Mouse (Mus musculus): ENCODE results near the gene Itgb1bp1. TPM values are rescaled to one million over a fixed set of nuclear protein-coding genes. Genes with fewer than 3 reads are reported as not detected.

The Itgb1bp1 gene
- 33.4 and 37.7 TPM in 2 replicates for polyA plus RNA-seq (2015; fragmentation: Nextera tagmentation; extraction: Ambion mirVana)

GRCm38 (mm10) chr12:21286243-21286622, at the start of gene Itgb1bp1:
Gene Itgb1bp1, minus strand, starts transcription at chr12:21286284.
- Histone ChIP-seq H3K27me3 (replicated peaks) (no peaks in the 10 kb centered on the region), H3K4me2 (peak within 1 kb of the TSS; percentile 90), H3K4me3 (peak within 1 kb of the TSS; percentile 95), H3K4me1 (peaks cover 28% of the 10 kb centered on the region), H3K27ac (replicated peaks) (peak within 1 kb of the TSS; percentile 88), H3K9ac (peak within 1 kb of the TSS; percentile 98), H3K36me3 (peaks cover 19% of the 10 kb centered on the region), H3K9me3 (no peaks in the 10 kb centered on the region)
- 0% methylated on average over 28 of the region's 28 CpGs for WGBS
- peak; percentile 91; the same call in 1 of the 2 replicates for ATAC-seq (ENCODE audit: extremely low read depth, insufficient number of reproducible peaks, low FRiP score, low TSS enrichment)

- Histone ChIP-seq H3K4me3 (no peak overlapping the region), H3K27me3 (replicated peaks) (no peaks in the 10 kb centered on the region), H3K36me3 (peaks cover 89% of the 10 kb centered on the region), H3K4me1 (0 out of 2 replicates have a peak, but pooled peaks cover 3% of the 10 kb centered on the region), H3K9me3 (no peaks in the 10 kb centered on the region), H3K4me2 (no peak overlapping the region), H3K27ac (replicated peaks) (no peak overlapping the region), H3K9ac (no peak overlapping the region)
- no peak for ATAC-seq (ENCODE audit: extremely low read depth, insufficient number of reproducible peaks, low FRiP score, low TSS enrichment)
- WGBS: 88% methylated on average over 7 of the region's 7 CpGs
Measured at GRCm38 (mm10) chr12:21335869-21336268, 49.8 kb upstream of the Itgb1bp1 start.

GRCm38 (mm10) chr12:21333766-21334165, 47.7 kb upstream of the Itgb1bp1 start:
- no peaks in the 10 kb centered on the region for H3K9me3 ChIP-seq
- H3K4me1 ChIP-seq: peaks cover 16% of the 10 kb centered on the region
- no peak overlapping the region for H3K27ac ChIP-seq (replicated peaks)
- no peak overlapping the region for H3K4me2 ChIP-seq
- 85% methylated on average over 5 of the region's 5 CpGs for WGBS
- no peak overlapping the region for H3K4me3 ChIP-seq
- ATAC-seq (ENCODE audit: extremely low read depth, insufficient number of reproducible peaks, low FRiP score, low TSS enrichment): no peak
- H3K9ac ChIP-seq: no peak overlapping the region
- H3K27me3 ChIP-seq (replicated peaks): no peaks in the 10 kb centered on the region
- peaks cover 87% of the 10 kb centered on the region for H3K36me3 ChIP-seq

DNA sequence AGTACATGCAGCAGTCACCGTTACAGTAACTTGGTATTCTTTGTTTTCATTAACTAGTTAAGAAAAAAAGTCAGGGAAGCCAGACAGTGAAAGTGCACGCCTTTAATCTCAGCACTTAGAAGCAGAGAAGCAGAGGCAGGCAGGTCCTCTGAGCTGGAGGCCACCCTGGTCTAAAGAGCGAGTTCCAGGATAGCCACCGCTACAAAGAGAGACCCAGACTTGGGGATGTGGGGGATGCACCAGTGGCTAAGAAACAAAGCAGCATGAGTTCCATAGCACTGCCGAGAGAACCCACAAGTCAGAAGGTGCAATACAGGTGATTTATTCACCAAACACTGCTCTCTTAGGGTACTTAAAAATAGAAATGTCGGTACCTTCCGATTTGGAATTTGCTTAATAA, 46.9 kb upstream of the Itgb1bp1 start:
- peaks cover 18% of the 10 kb centered on the region for H3K4me1 ChIP-seq
- no peak overlapping the region for H3K4me2 ChIP-seq
- H3K4me3 ChIP-seq: no peak overlapping the region
- no peaks in the 10 kb centered on the region for H3K9me3 ChIP-seq
- no peaks in the 10 kb centered on the region for H3K27me3 ChIP-seq (replicated peaks)
- no peak for ATAC-seq (ENCODE audit: extremely low read depth, insufficient number of reproducible peaks, low FRiP score, low TSS enrichment)
- no peak overlapping the region for H3K9ac ChIP-seq
- peaks cover 89% of the 10 kb centered on the region for H3K36me3 ChIP-seq
- H3K27ac ChIP-seq (replicated peaks): no peak overlapping the region
- WGBS: 85% methylated on average over 7 of the region's 7 CpGs

GRCm38 (mm10) chr12:21331711-21332110, 45.6 kb upstream of the Itgb1bp1 start:
- WGBS: 75% methylated on average over 6 of the region's 6 CpGs
- Histone ChIP-seq H3K27ac (replicated peaks) (no peak overlapping the region), H3K9me3 (no peaks in the 10 kb centered on the region), H3K36me3 (peaks cover 96% of the 10 kb centered on the region), H3K4me2 (no peak overlapping the region), H3K4me3 (no peak overlapping the region), H3K27me3 (replicated peaks) (no peaks in the 10 kb centered on the region), H3K9ac (no peak overlapping the region), H3K4me1 (peaks cover 18% of the 10 kb centered on the region)
- no peak for ATAC-seq (ENCODE audit: extremely low read depth, insufficient number of reproducible peaks, low FRiP score, low TSS enrichment)

- Histone ChIP-seq H3K27me3 (replicated peaks) (no peaks in the 10 kb centered on the region), H3K27ac (replicated peaks) (no peak overlapping the region), H3K9ac (no peak overlapping the region), H3K4me2 (no peak overlapping the region), H3K4me3 (no peak overlapping the region), H3K9me3 (no peaks in the 10 kb centered on the region), H3K4me1 (peaks cover 18% of the 10 kb centered on the region), H3K36me3 (peaks cover 96% of the 10 kb centered on the region)
- WGBS: 76% methylated on average over 10 of the region's 10 CpGs
- no peak for ATAC-seq (ENCODE audit: extremely low read depth, insufficient number of reproducible peaks, low FRiP score, low TSS enrichment)
Measured at GRCm38 (mm10) chr12:21330961-21331576, 45.0 kb upstream of the Itgb1bp1 start.

- ATAC-seq (ENCODE audit: extremely low read depth, insufficient number of reproducible peaks, low FRiP score, low TSS enrichment): no peak
- no peak overlapping the region for H3K4me2 ChIP-seq
- peaks cover 97% of the 10 kb centered on the region for H3K36me3 ChIP-seq
- no peaks in the 10 kb centered on the region for H3K27me3 ChIP-seq (replicated peaks)
- H3K9ac ChIP-seq: 0 out of 2 replicates have a peak overlapping the region, but pooled peaks have one; percentile 26
- peaks cover 18% of the 10 kb centered on the region for H3K4me1 ChIP-seq
- 70% methylated on average over 9 of the region's 9 CpGs for WGBS
- no peak overlapping the region for H3K4me3 ChIP-seq
- H3K9me3 ChIP-seq: no peaks in the 10 kb centered on the region
- H3K27ac ChIP-seq (replicated peaks): 0 out of 2 replicates have a peak overlapping the region, but pooled peaks have one; percentile 34
Measured at GRCm38 (mm10) chr12:21329661-21330400, 43.7 kb upstream of the Itgb1bp1 start.

- Histone ChIP-seq H3K9ac (no peak overlapping the region), H3K4me1 (peaks cover 21% of the 10 kb centered on the region), H3K36me3 (peaks cover 94% of the 10 kb centered on the region), H3K9me3 (no peaks in the 10 kb centered on the region), H3K4me2 (no peak overlapping the region), H3K4me3 (no peak overlapping the region), H3K27ac (replicated peaks) (no peak overlapping the region), H3K27me3 (replicated peaks) (no peaks in the 10 kb centered on the region)
- WGBS: 82% methylated on average over 3 of the region's 3 CpGs
- ATAC-seq (ENCODE audit: extremely low read depth, insufficient number of reproducible peaks, low FRiP score, low TSS enrichment): no peak
Measured at GRCm38 (mm10) chr12:21326325-21326724, 40.2 kb upstream of the Itgb1bp1 start.

- no peak overlapping the region for H3K27ac ChIP-seq (replicated peaks)
- H3K4me1 ChIP-seq: peaks cover 21% of the 10 kb centered on the region
- H3K4me3 ChIP-seq: no peak overlapping the region
- WGBS: 88% methylated on average over 8 of the region's 8 CpGs
- no peaks in the 10 kb centered on the region for H3K9me3 ChIP-seq
- H3K27me3 ChIP-seq (replicated peaks): no peaks in the 10 kb centered on the region
- no peak for ATAC-seq (ENCODE audit: extremely low read depth, insufficient number of reproducible peaks, low FRiP score, low TSS enrichment)
- no peak overlapping the region for H3K4me2 ChIP-seq
- H3K36me3 ChIP-seq: peaks cover 96% of the 10 kb centered on the region
- H3K9ac ChIP-seq: no peak overlapping the region
Measured at GRCm38 (mm10) chr12:21325266-21325665, 39.2 kb upstream of the Itgb1bp1 start.

- no peak for ATAC-seq (ENCODE audit: extremely low read depth, insufficient number of reproducible peaks, low FRiP score, low TSS enrichment)
- peaks cover 94% of the 10 kb centered on the region for H3K36me3 ChIP-seq
- no peak overlapping the region for H3K4me2 ChIP-seq
- H3K9ac ChIP-seq: no peak overlapping the region
- H3K4me1 ChIP-seq: peaks cover 10% of the 10 kb centered on the region
- H3K4me3 ChIP-seq: no peak overlapping the region
- no peaks in the 10 kb centered on the region for H3K9me3 ChIP-seq
- WGBS: 76% methylated on average over 5 of the region's 5 CpGs
- H3K27ac ChIP-seq (replicated peaks): no peak overlapping the region
- no peaks in the 10 kb centered on the region for H3K27me3 ChIP-seq (replicated peaks)
Measured at GRCm38 (mm10) chr12:21324101-21324500, 38.0 kb upstream of the Itgb1bp1 start.

DNA sequence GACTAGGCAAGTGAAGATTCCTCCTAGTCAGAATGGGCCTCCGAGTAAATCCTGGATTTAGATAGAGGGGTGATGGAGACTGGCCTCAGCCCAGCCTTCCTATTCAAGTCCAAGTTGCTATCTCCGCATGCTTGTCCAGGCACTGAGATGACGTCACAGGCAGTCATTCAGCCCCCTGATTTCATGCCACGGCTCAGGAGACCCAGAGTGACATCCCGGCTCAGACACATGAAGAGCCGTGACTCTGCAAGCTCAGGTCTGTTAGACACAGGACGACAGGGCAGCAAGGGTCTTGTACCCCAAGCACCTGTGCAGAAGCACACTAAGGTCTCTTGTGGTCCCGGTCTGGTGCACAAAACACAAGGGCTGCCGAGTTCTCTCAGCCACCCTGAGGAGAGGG, 36.8 kb upstream of the Itgb1bp1 start:
- 66% methylated on average over 9 of the region's 9 CpGs for WGBS
- H3K4me2 ChIP-seq: no peak overlapping the region
- peaks cover 87% of the 10 kb centered on the region for H3K36me3 ChIP-seq
- H3K4me1 ChIP-seq: peaks cover 6% of the 10 kb centered on the region; the same call in 1 of the 2 replicates
- H3K27ac ChIP-seq (replicated peaks): no peak overlapping the region
- H3K9me3 ChIP-seq: no peaks in the 10 kb centered on the region
- no peaks in the 10 kb centered on the region for H3K27me3 ChIP-seq (replicated peaks)
- no peak overlapping the region for H3K9ac ChIP-seq
- no peak for ATAC-seq (ENCODE audit: extremely low read depth, insufficient number of reproducible peaks, low FRiP score, low TSS enrichment)
- no peak overlapping the region for H3K4me3 ChIP-seq

All from heart, embryonic 13.5 days (tissue).